Mouse (Mus musculus) olfactory bulb, adult 2 months (tissue): Measurements from ENCODE around the gene Atg4c.

Source experiments
- CTCF ChIP-seq: fragments of 200-500 bp; IDR thresholded peaks from 2 replicates; pipeline ENCODE4 v1.5.1; 2012; ENCODE audit warnings: low read depth, mild to moderate bottlenecking, low read length, moderate library complexity; ENCODE audit not compliant: insufficient read depth
- POLR2A ChIP-seq: fragments of 200-500 bp; IDR thresholded peaks from 2 replicates; pipeline ENCODE4 v1.6.1; 2012; ENCODE audit warnings: mild to moderate bottlenecking, low read depth, low read length, moderate library complexity; ENCODE audit not compliant: insufficient read depth

DNA sequence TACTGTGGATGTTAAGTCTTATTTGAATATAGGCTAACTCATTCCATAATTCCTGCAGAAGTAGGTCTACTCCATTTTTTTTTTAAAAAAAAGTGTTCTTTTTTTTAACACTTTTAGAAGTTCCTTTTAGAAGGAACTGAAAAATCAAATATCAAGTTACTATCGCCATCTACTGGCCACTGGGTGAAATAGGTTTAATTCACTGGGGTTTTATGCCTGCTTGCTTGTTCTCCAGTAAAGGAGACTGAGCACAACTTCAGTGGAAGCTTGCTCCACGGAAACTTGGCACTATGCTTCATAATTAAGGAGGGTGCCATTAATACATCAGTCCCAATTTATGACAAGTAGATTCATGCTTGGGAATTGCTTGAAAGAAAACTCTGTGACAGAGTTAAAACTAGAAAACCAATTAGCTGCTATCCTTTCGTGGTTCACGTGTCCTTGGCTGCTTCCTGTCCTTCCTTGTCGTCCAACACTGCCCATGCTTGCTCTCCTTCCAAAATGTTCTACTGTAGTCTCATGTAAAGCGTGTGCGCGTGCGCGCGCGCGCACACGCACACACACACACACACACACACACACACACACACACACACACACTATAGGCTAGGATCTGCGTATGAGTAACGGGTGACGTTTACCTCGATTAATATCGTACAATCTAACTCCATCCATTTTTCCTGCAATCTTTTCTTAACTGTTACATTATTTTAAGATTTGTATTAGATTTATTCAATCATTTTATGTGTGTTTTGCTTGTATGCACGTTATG, 10.9 kb upstream of the Atg4c start:
- TF ChIP-seq POLR2A (no peak), CTCF (no peak)
